Mouse (Mus musculus) hindlimb bud, embryonic 11.5 days (tissue): ENCODE measurements around the gene Olfr1441.

Source experiments
- DNase-seq: peaks from one replicate; pipeline ENCODE4 v3.0.0-alpha.2; 2012; ENCODE audit warnings: low read depth, low spot score; ENCODE audit errors: extremely low spot score

Olfr1441 gene

DNA sequence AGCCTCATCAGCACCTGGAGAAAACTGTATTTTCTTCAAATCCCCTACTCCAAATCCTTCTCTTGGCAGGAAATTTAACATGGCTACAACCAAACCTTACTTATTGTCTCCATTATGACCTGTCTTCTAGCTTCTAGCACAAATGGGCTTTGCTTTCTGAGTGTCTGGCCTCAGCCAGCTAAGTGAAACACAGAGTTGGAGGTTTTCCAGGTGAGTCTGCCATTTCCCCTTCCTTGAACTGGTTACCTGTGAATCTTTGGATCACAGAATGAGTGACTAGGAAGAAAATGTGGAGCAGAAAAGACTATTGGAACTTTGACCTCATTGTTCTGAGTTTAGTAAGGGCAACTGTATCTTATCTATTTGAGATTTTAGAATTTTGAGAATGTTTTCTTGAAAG is at the start of gene Olfr1441:
Gene Olfr1441 (plus strand): TSS at position 73 of the 400 bp plus-strand sequence.
- DNase-seq: no peak

DNA sequence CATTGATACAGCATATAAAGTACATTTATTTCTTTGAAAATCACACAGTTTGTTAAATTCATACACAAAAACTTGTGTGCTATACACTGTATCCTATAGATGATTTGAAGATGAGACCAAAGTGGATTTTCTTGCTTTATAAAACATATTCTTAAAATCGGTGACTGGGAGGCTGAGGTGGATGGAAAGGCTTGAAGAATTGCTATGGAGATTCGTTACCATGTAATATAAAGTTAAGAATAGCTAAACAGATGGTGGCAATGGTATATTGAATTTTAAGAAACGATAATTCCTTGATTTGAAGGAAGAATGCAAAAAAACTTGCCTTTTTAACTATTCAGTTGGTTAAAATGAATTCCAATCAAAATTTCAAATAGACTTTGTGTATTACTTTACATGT is 44.2 kb upstream of the Olfr1441 start:
- no peak for DNase-seq

DNA sequence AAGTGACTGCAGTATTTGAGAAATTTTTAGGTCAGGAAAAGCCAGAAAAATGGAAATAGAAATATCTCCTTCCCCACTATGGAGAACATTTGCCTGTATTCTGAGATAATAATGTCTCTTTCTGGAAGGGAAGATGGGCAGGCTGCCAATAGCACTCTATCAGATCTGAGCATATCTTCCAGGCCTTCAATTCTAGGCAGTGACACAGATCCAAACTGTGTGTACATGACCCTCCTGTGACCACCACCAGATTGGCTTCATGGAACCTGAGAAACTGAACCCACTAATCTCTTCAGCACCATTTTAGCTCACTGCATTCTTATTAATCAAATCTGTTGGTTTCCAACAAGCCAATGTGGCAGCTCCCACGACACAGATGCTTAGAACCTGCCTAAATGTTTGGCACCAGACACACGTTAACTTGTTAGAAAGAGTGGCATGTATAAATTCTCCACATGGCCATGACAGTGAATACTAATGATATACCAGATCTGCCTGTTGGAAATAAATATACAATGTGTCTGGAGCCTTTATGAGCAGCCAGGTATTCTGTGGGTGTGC is 42.7 kb upstream of the Olfr1441 start:
- no peak for DNase-seq

DNA sequence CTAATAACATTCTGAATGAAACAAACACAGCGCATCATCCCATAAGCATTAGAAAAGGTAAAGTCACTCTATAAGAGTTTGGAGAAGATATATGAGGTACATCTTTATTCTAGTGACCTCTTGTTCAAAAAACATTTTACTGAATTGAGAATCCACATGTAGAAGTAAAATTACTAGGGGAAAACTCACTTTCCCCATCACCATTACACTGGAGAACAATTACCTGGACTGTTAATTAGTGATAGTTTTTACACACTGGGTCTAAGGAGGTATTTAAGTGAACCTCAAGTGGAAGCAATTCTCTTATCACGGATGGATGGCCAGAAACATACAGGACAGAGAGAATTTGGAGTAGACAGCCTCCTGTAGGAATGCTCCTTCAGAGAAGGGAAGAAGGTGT is 30.3 kb upstream of the Olfr1441 start, which contains the start of gene Olfr1440:
Gene Olfr1440 (plus strand): TSS at position 301 of the 400 bp plus-strand sequence.
- DNase-seq: no peak

DNA sequence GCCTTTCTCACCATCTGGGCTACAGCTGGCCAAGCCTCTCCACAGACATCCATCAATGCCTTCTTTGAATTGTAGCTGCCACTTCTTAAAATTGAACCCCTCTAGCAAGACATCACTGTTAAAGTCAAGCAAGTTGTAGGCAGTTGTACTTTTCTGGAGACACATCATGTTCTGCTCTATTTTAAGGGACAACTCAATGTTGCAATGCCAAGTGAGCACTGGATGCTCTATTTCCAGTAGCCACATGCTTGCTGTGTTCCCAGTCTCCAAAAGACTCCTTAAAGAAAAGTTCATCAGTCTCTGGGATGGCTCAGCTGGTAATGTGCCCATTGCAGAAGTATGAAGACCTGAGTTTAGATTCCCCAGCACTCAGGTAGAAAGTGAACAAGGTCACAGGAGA is 3.5 kb upstream of the Olfr1441 start:
- no peak for DNase-seq

DNA sequence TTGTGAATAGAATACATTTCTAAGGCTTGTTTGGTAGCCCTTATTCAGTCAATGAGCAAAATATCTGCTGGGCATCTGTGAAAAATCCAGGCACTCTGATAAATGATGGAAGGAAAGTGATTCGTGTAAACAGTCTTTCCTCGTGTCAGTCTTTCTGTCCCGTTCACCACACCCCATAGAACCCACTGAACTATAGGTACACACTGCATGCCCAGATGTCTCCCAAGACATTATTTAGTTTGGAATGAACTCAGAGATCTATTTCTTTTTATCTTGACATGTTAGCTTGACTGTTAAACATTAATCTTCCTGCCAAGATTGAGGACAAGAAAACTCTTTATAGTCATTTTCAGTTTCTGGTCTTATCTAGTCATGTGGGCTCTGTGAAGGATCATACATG is 1.1 kb downstream of the Olfr1441 start:
- no peak for DNase-seq

DNA sequence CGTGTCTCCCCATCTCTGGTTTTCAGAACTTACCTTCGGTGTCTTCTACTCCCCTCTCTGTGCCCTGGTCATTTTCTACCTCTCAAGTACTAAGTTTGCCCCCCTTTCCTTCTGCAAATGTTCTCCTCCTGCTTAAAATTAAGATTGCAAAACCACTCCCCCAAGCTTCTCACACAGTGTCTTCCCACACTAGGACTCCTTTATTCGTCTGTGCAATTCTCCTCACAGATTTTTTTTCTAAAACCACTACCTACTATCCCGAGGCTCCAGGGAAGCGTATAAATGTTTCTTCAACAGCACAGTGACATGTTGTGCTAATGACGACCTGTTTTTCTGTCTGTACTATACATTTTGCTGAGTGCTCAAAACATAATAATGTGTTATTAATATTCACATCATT is 3.3 kb downstream of the Olfr1441 start:
- DNase-seq: no peak

DNA sequence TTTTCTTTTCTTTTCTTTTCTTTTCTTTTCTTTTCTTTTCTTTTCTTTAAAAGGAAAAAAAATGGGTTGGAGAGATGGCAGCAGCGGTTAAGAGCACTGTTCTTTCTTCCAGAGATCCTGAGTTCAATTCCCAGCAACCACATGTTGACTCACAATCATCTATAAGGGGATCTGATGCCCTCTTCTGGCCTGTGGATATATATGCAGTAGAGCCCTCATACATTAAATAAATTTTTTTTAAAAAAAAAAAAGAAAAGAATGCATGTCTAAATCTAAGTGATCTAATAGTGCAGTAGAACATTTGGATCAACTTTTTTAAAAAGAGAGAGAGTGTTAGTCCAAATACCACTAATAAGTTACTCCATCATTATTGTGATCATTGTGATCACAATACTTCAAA is 4.4 kb downstream of the Olfr1441 start:
- DNase-seq: no peak

DNA sequence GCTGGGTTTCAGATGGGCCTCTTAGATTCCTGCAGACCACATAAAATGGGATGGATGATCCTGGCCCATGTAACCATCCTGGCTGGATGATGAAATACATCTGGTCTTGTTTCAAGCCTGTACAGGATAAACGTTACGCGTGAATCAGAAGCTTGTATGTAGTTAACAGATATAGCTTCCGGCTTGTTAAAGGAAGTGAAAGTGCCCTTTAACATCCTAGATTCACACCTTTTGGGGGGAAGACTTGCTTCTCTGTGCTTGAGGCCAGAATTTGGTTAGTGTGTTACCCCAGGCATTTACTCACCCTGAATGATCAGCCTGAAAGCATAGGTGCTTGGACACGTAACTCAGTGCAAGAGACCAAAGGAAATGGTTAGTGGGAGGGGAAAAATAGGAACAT is 9.9 kb downstream of the Olfr1441 start:
- no peak for DNase-seq

DNA sequence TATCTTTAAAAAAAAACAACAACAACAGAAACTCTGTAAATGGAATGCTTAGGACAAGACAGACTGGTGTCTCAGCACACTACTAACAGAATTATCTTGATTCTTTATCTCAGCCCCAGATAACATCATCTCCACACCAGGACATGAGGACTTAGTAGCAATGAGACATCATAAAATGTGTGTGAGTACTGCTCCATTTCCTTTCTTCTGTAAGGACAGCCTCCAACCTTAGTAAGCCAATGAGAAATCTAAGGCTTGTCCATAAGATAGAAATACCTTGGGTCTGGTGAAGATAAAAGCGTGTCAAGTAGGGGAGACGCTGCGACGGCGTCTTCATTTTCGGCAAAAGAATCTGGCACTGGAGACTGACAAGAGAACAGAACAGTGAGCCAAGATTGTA is 10.4 kb downstream of the Olfr1441 start, which contains the start of gene Pfpl:
Gene Pfpl (plus strand): TSS at position 301 of the 400 bp plus-strand sequence.
- DNase-seq: no peak

DNA sequence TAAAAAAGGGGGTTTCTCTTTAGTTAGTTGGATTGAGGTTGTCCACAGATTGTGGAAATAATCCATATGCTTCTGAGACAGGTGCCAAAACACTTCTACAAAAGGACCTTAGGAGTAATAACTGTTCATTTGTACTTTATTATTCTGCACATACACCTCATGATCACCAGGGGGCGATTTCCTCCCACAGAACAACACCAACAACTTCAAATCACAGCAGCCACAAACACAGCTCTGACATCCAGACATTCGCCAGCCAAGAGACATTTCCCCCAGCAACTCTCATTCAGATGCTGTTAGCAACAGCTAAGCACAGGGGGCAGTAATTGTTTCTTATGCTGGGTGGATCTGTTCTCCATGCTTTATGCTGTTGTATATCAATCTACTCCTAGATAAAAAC is 15.8 kb downstream of the Olfr1441 start:
- no peak for DNase-seq

DNA sequence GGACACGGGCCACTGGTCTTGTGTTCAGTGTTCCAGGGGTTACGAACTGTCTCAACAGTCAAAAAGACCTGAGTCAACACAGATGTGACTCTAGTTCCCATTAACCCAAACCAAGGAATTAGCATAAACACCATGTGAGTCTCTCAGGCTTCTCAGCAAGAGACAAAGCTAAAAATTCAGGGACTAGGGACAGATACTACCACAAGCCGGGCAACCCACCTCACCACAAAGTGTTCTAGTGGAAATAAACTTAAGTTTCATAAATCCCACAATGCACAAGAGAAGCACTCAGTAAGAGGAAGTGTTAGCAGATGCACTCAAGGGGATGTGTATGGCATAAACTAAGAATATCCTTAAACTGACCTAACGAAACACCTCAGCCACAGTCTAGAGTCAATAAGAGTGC is 17.8 kb downstream of the Olfr1441 start:
- DNase-seq: no peak

DNA sequence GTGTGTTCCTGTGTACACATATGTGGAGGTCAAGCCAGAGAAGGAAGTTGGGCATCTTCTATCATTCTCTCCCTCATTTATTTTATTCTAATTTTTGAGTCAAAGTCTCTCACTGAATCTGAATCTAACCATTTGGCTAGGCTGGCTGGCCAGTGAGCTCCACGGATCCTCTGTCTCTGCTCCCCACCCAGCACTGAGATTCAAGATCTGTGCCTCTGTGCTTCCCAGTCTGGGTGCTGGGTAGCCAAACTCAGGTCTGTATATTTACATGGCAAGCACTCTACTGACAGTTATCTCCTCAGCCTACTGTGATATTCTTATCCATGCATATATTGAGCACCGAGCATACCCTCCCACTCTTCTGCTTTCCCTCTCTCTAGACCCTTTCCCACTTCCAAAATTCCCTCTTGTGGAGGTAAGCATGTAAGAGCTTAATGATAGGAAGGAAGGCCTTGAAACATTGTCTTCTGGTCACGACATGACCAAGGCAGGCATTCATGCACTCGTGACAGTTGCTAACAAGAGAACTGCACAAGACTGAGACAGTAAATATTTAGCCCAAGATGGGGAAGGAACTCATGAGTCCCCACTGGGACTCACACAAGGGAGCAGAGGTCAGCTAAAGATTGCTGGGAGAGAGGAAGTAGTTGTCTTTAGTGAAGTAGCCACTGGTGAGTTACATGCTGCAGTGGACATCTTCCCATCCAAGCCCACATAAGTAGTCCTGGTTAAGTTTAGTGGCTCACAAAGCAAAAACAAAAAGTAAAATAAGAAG is 18.7 kb downstream of the Olfr1441 start:
- no peak for DNase-seq

DNA sequence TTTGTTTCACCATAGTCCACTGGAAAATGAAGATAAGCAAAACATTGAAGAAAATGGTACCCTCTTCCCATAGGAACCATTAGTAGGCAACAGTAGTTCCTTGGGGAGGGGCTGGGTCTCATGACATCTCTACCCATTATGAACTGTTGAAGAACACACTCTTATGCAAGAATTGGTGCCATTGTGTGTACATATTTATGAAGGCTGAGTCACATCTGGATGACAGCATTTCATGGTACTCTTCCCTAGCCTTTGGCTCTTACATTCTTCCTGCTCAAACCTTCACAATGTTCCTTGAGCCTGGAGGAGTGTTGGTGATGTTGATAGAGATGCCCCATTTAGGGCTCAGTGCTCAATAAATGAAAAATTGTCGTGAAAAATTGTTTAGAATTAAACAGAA is 22.3 kb downstream of the Olfr1441 start:
- no peak for DNase-seq

DNA sequence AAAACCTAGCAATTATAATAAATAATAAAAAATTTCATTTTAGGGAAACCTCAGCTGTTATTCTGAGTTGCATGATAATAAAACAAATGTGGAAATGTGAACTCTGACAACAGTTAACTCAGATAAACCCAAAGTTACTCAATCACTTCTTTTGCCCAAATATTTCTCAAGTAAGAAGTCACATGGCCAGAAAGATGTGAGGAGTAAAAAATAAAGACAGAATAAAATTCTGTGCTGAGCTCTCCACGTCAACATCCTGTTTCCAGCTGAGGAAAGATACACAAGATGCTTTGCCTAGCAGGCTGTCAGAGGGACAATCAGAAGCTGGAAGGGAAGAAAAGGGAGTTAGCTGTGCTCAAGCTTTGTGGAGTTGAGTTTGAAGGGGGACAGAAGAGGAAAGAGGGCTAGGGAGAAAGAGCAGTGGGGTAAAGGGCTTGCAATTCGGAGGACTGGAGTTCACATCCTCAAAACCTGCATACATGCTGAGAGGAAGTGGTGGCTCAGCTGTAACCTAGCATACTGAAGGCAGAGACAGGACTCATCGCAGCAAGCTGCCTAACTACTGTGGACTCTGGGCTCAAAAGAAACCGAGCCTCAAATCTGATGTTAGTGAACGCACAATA is 23.0 kb downstream of the Olfr1441 start:
- no peak for DNase-seq

DNA sequence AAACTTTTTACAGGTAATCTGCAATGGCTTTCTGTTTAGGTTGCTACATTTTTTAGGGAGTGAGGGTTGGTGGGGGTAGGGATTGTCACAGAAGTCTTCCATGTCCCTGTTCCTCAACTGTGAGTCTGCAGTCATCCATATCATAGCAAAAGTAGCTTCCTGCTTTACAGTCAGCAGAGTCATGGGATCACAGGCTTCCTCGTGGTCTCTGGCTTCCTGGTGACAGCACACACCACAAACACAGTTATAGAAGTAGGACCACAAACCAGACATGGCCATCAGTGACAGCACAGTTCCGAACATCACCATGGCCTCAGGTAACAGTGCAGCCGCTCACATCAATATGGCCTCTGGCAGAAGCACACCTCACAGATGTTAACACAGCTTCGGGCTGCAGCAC is 25.3 kb downstream of the Olfr1441 start:
- no peak for DNase-seq

DNA sequence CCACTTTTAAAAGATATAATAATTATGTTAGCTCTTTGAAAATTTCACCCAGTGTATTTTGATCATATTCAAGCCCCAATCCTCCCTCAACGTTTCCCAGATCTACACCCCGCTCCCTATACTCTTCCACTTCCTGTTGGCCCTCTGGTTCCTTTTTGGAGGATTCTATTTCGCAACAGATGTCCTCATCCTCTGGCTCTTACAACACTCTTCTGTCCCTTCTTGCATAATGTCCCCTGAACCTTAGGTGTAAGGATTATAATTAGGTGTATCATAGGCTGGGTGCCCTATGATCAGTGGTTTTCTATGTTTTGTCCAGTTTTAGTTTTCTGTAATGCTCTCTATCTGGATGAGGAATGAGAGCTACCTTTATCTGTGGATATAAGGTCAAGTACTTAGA is 27.8 kb downstream of the Olfr1441 start:
- DNase-seq: no peak

DNA sequence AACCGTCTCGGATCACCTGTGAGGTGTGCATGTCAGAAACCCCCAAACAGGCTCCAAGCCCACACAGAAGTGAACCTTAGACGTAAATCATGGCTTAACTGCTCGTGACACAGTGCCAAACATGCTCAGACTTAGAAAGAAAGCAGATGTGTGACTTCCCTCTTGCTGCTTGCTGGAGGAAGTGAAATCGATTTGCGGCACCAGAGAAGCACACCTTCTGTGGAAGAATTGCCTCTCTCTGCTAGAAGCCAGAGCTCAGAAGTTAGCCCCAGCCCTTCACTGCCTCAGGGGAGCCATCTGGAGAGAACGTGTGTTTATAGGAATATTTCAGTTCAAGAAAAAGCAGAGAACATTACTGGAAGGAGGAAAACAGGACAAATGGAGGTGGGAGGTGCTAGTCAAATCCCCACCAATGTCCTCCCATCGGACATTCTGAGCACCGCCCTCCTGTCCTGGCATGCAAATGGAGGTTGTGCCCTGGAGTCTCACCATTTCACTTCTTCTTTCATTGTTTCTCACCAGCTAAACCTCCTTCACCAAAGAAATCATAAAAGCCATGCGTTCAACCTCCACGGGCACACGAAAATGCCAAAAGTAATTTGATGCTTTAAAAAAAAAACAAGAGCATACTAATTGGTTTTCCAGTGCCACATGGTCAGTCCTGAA is 40.3 kb downstream of the Olfr1441 start:
- no peak for DNase-seq

DNA sequence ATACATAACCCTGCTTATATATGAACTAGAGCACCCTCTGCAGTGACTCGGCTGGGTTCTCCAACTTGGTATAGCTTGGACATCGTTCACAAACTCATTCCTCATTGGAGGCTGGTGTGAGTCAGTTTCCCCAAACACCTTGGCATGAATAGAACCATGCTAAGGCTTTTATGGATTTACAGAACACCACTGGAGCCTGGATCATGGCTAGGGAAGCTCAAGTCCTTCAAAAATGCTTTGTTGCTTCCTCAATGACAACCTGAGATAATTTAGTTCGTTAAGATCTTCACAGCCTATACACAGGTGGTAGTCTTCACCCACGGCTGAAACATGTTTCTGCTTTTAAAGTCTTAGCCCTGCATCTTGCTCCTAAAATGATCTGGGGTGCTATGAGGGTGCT is 42.3 kb downstream of the Olfr1441 start:
- no peak for DNase-seq

DNA sequence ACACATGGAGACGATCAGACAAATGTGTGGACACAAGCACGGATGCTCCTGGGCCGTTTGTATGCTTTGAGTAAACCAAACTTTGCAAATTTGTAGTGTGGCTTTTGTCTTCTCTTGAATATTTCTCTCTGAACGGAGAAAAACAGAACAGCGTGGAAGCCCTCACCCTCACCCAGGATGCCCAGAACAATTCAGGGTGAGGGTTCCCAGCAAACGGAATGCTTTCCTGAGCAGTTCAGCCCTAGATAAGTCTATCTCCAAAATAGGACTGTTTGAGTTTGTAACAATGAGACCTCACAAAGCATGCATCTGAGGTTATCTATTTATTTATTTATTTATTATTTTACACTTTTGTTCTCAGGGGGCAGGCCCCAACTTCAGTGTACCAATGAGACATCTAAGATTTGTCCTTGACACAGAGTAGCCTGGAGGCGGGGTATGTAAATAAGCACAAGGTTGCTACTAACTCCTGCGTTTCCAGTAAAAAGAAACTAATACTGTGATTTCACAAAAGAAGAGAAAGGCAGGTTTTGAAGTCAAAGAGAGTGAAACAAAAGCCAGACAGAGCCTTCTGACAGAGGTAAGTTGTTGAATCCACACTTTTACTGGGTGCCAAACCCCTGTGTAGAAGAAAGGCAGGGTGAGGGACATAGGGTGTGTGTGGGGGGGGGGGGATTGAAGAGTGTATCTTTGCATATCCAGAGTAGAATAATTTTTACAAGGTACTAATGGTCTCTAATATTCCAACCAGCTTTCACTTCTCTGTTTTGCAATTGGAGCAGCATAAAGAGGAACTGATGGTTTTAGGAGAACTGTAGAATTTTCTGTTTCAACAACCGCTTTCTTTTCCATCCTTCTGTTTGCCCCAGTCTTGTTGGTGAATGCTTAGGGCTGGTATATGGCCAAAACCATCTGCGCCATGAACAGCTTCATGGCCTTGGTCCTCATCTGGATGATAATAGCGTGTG is 43.3 kb downstream of the Olfr1441 start, which contains the start of gene Mpeg1:
Gene Mpeg1 (plus strand): TSS at position 498 of the 968 bp plus-strand sequence.
- no peak for DNase-seq
